Mouse (Mus musculus): ENCODE measurements around the gene Emp1. TPM values are rescaled to one million over a fixed set of nuclear protein-coding genes. Genes with fewer than 3 reads are reported as not detected.

Gene Emp1
- total and polyA plus RNA-seq, 3 experiments = not detected

- no peak for TF ChIP-seq USF1 (IDR thresholded peaks at IDR 0.05; ENCODE audit: low read depth, low read length)
- no peak for TF ChIP-seq SMC3 (IDR thresholded peaks at IDR 0.05; ENCODE audit: low read depth, low read length)
- TF ChIP-seq MAZ (IDR thresholded peaks at IDR 0.05; ENCODE audit: low read depth, low read length) = no peak
- no peak for TF ChIP-seq ZMIZ1 (IDR thresholded peaks at IDR 0.05; ENCODE audit: low read depth, low read length)
- no peak for TF ChIP-seq UBTF (IDR thresholded peaks at IDR 0.05; ENCODE audit: borderline replicate concordance, insufficient read depth, low read depth, low read length)
- TF ChIP-seq ZNF384 (IDR thresholded peaks at IDR 0.05; ENCODE audit: low read depth, low read length) = no peak
- TF ChIP-seq MYC (IDR thresholded peaks at IDR 0.05; ENCODE audit: low read depth, low read length) = no peak
- no peak for TF ChIP-seq GATA1 (IDR thresholded peaks at IDR 0.05; ENCODE audit: low read depth, low read length)
- TF ChIP-seq POLR2AphosphoS2 (IDR thresholded peaks at IDR 0.05; ENCODE audit: low read length) = no peak
- no peak for TF ChIP-seq CHD1 (IDR thresholded peaks at IDR 0.05; ENCODE audit: low read depth, low read length)
- TF ChIP-seq ELF1 (IDR thresholded peaks at IDR 0.05; ENCODE audit: low read depth, low read length) = no peak
- TF ChIP-seq ZKSCAN1 (IDR thresholded peaks at IDR 0.05; ENCODE audit: low read depth, low read length) = no peak
- no peak for TF ChIP-seq TAL1 (IDR thresholded peaks at IDR 0.05; ENCODE audit: low read length)
- TF ChIP-seq MAFK (IDR thresholded peaks at IDR 0.05; ENCODE audit: borderline replicate concordance, low read depth, low read length) = no peak
- no peak for TF ChIP-seq KAT2A (conservative IDR thresholded peaks at IDR 0.05; ENCODE audit: low read depth, low read length)
- TF ChIP-seq MYB (IDR thresholded peaks at IDR 0.05; ENCODE audit: low read depth, low read length) = no peak
- no peak for TF ChIP-seq BHLHE40 (IDR thresholded peaks at IDR 0.05; ENCODE audit: borderline replicate concordance, low read depth, low read length)
- no peak for TF ChIP-seq TCF12 (IDR thresholded peaks at IDR 0.05; ENCODE audit: low read depth, low read length)
- H3K27ac ChIP-seq (ENCODE audit: control insufficient read depth, low read depth, low read length) = no peak overlapping the region
- no peak overlapping the region for H3K4me3 ChIP-seq (ENCODE audit: control insufficient read depth in 1 of 2, insufficient read depth in 1 of 2, low read depth in 2 of 2, low read length in 2 of 2)
- H3K4me1 ChIP-seq (ENCODE audit: control insufficient read depth in 1 of 2, insufficient read depth in 2 of 2, low read length in 2 of 2) = peaks cover 0 to 8% of the 10 kb centered on the region in 2 experiments; a peak in 2 of 4 replicates
- H3K27me3 ChIP-seq (ENCODE audit: control insufficient read depth in 1 of 2, insufficient read depth in 2 of 2, low read length in 2 of 2) = no peaks in the 10 kb centered on the region
- no peak for DNase-seq (ENCODE audit: low read depth, low spot score)
- H3K9ac ChIP-seq (ENCODE audit: control insufficient read depth, low read depth, low read length, poor library complexity, severe bottlenecking) = no peak overlapping the region
- no peaks in the 10 kb centered on the region for H3K9me3 ChIP-seq (replicated peaks; ENCODE audit: insufficient read depth, low read length)
- no peaks in the 10 kb centered on the region for H3K79me2 ChIP-seq (ENCODE audit: control insufficient read depth, insufficient read depth, low read length, poor library complexity)
- H3K36me3 ChIP-seq (ENCODE audit: control insufficient read depth in 1 of 2, insufficient read depth in 2 of 2, low read length in 2 of 2) = no peaks in the 10 kb centered on the region; a peak in 1 of 4 replicates
Measured at GRCm38 (mm10) chr6:135407323-135407722, 45.0 kb downstream of the Emp1 start.

- DNase-seq (ENCODE audit: low read depth, low spot score) = no peak
- H3K9ac ChIP-seq (ENCODE audit: control insufficient read depth, low read depth, low read length, poor library complexity, severe bottlenecking) = no peak overlapping the region
- H3K4me3 ChIP-seq (ENCODE audit: control insufficient read depth in 1 of 2, insufficient read depth in 1 of 2, low read depth in 2 of 2, low read length in 2 of 2) = no peak overlapping the region
- H3K4me1 ChIP-seq (ENCODE audit: control insufficient read depth in 1 of 2, insufficient read depth in 2 of 2, low read length in 2 of 2) = no peaks in the 10 kb centered on the region
- H3K36me3 ChIP-seq (ENCODE audit: control insufficient read depth in 1 of 2, insufficient read depth in 2 of 2, low read length in 2 of 2) = no peaks in the 10 kb centered on the region
- no peaks in the 10 kb centered on the region for H3K27me3 ChIP-seq (ENCODE audit: control insufficient read depth in 1 of 2, insufficient read depth in 2 of 2, low read length in 2 of 2)
- H3K79me2 ChIP-seq (ENCODE audit: control insufficient read depth, insufficient read depth, low read length, poor library complexity) = no peaks in the 10 kb centered on the region
- no peak overlapping the region for H3K27ac ChIP-seq (ENCODE audit: control insufficient read depth, low read depth, low read length)
- TF ChIP-seq TCF12 (IDR thresholded peaks at IDR 0.05; ENCODE audit: low read depth, low read length) = no peak
- TF ChIP-seq EP300 (IDR thresholded peaks at IDR 0.05; ENCODE audit: low read depth in 1 of 2, low read length in 2 of 2) = no peak
- no peak for TF ChIP-seq MAZ (IDR thresholded peaks at IDR 0.05; ENCODE audit: low read depth, low read length)
- TF ChIP-seq ETS1 (IDR thresholded peaks at IDR 0.05; ENCODE audit: low read depth, low read length) = no peak
- no peak for TF ChIP-seq MAX (IDR thresholded peaks at IDR 0.05; ENCODE audit: low read length)
- TF ChIP-seq NELFE (IDR thresholded peaks at IDR 0.05; ENCODE audit: low read depth, low read length) = no peak
- no peak for TF ChIP-seq TAL1 (IDR thresholded peaks at IDR 0.05; ENCODE audit: low read length)
- no peak for TF ChIP-seq POLR2AphosphoS5 (IDR thresholded peaks at IDR 0.05; ENCODE audit: borderline replicate concordance, low read depth, low read length)
- no peak for TF ChIP-seq HCFC1 (IDR thresholded peaks at IDR 0.05; ENCODE audit: low read depth, low read length)
- TF ChIP-seq KAT2A (conservative IDR thresholded peaks at IDR 0.05; ENCODE audit: low read depth, low read length) = no peak
- TF ChIP-seq ELF1 (IDR thresholded peaks at IDR 0.05; ENCODE audit: low read depth, low read length) = no peak
- no peak for TF ChIP-seq POLR2A (IDR thresholded peaks at IDR 0.05; ENCODE audit: control insufficient read depth in 1 of 2, insufficient read depth in 1 of 2, low read depth in 1 of 2, low read length in 2 of 2, poor library complexity in 1 of 2)
- TF ChIP-seq USF2 (IDR thresholded peaks at IDR 0.05; ENCODE audit: borderline replicate concordance in 1 of 2, insufficient read depth in 1 of 2, low read depth in 1 of 2, low read length in 2 of 2) = no peak
- no peak for TF ChIP-seq ZC3H11A (IDR thresholded peaks at IDR 0.05; ENCODE audit: low read depth, low read length)
- no peak for TF ChIP-seq ZKSCAN1 (IDR thresholded peaks at IDR 0.05; ENCODE audit: low read depth, low read length)
- no peak for TF ChIP-seq SMC3 (IDR thresholded peaks at IDR 0.05; ENCODE audit: low read depth, low read length)
- TF ChIP-seq MAFK (IDR thresholded peaks at IDR 0.05; ENCODE audit: borderline replicate concordance, low read depth, low read length) = no peak
- TF ChIP-seq NRF1 (IDR thresholded peaks at IDR 0.05; ENCODE audit: insufficient read depth, low read depth, low read length, poor library complexity, severe bottlenecking) = no peak
- no peaks in the 10 kb centered on the region for H3K9me3 ChIP-seq (replicated peaks; ENCODE audit: insufficient read depth, low read length)
Measured at GRCm38 (mm10) chr6:135411712-135412319, 49.5 kb downstream of the Emp1 start.

Measured in MEL (cell line).